Mouse (Mus musculus) c-Kit-positive CD71-positive TER-119-positive erythroid progenitor cells, embryonic 14.5 days (primary cell): ENCODE measurements at regions not wholly inside any gene's neighbourhood (a gene's known extent, or its start where the extent isn't known, plus 50 kb on each side); places are given as distances from the start of the nearest gene placed in this dataset.

Experiments
- DNase-seq: peaks from one replicate; pipeline ENCODE4 v3.0.0-alpha.2; 2013; ENCODE audit warnings: low spot score

- DNase-seq: no peak
These were observed 194.2 kb upstream of the Tent5a start for GRCm38 (mm10) chr9:85521342-85521741.

- no peak for DNase-seq
These were observed 193.8 kb upstream of the Tent5a start for GRCm38 (mm10) chr9:85520941-85521340.

GRCm38 (mm10) chr9:85499006-85499405 lies 171.9 kb upstream of the Tent5a start:
- no peak for DNase-seq

- no peak for DNase-seq
These were observed 170.2 kb upstream of the Tent5a start for GRCm38 (mm10) chr9:85497348-85497747.

GRCm38 (mm10) chr9:85496506-85497239 lies 169.5 kb upstream of the Tent5a start:
- DNase-seq: no peak

- DNase-seq: no peak
These were observed 167.9 kb upstream of the Tent5a start for GRCm38 (mm10) chr9:85495056-85495455.

GRCm38 (mm10) chr9:85493760-85494159 lies 166.6 kb upstream of the Tent5a start:
- no peak for DNase-seq

- no peak for DNase-seq
These were observed 163.2 kb upstream of the Tent5a start for GRCm38 (mm10) chr9:85490367-85490766.

GRCm38 (mm10) chr9:85487915-85488314 lies 160.8 kb upstream of the Tent5a start:
- DNase-seq: no peak

- no peak for DNase-seq
These were observed 160.0 kb upstream of the Tent5a start for GRCm38 (mm10) chr9:85487052-85487668.

GRCm38 (mm10) chr9:85485749-85486148 lies 158.6 kb upstream of the Tent5a start:
- no peak for DNase-seq

- DNase-seq: no peak
These were observed 156.1 kb upstream of the Tent5a start for GRCm38 (mm10) chr9:85483248-85483647.

- no peak for DNase-seq
These were observed 153.4 kb upstream of the Tent5a start for GRCm38 (mm10) chr9:85480566-85480965.

GRCm38 (mm10) chr9:85475214-85475613 lies 148.1 kb upstream of the Tent5a start:
- DNase-seq: no peak

GRCm38 (mm10) chr9:85470264-85470821 lies 143.2 kb upstream of the Tent5a start:
- DNase-seq: no peak

GRCm38 (mm10) chr9:85469288-85469687 lies 142.1 kb upstream of the Tent5a start:
- DNase-seq: no peak

GRCm38 (mm10) chr9:85466671-85467070 lies 139.5 kb upstream of the Tent5a start:
- DNase-seq: no peak

- no peak for DNase-seq
These were observed 132.1 kb upstream of the Tent5a start for GRCm38 (mm10) chr9:85459062-85459805.

- DNase-seq: no peak
These were observed 131.2 kb upstream of the Tent5a start for GRCm38 (mm10) chr9:85458356-85458755.

GRCm38 (mm10) chr9:85457400-85457799 lies 130.3 kb upstream of the Tent5a start:
- no peak for DNase-seq

- no peak for DNase-seq
These were observed 128.2 kb upstream of the Tent5a start for GRCm38 (mm10) chr9:85455382-85455781.

- DNase-seq: no peak
These were observed 125.2 kb upstream of the Tent5a start for GRCm38 (mm10) chr9:85452196-85452857.
